Mouse (Mus musculus): ENCODE results near the gene Bcas3. TPM values are rescaled to one million over a fixed set of nuclear protein-coding genes. Genes with fewer than 3 reads are reported as not detected.
"Not testable (repeated sequence)": the region's sequence is repeated elsewhere in the genome, so short reads cannot be mapped to it uniquely, and the experiment has no call there.

The Bcas3 gene
- polyA plus RNA-seq, 1 experiment: 35.1 TPM

GRCm38 (mm10) chr11:85502031-85502430 lies 149.1 kb downstream of the Bcas3 start:
- no peak for TF ChIP-seq CTCF (IDR thresholded peaks at IDR 0.05; ENCODE audit: low read depth, low read length)
- peaks cover 6% of the 10 kb centered on the region for H3K4me1 ChIP-seq (ENCODE audit: control insufficient read depth, insufficient read depth, low read length)
- H3K27ac ChIP-seq (ENCODE audit: insufficient read depth, low read depth, low read length): no peak overlapping the region
- H3K4me3 ChIP-seq (ENCODE audit: insufficient read depth, low read length): no peak overlapping the region

GRCm38 (mm10) chr11:85504812-85505211 lies 151.8 kb downstream of the Bcas3 start:
- not testable (repeated sequence) for H3K4me3 ChIP-seq (ENCODE audit: insufficient read depth, low read length); H3K27ac ChIP-seq (ENCODE audit: insufficient read depth, low read depth, low read length)
- peaks cover 14% of the 10 kb centered on the region for H3K4me1 ChIP-seq (ENCODE audit: control insufficient read depth, insufficient read depth, low read length)

- Histone ChIP-seq H3K27ac (ENCODE audit: insufficient read depth, low read depth, low read length) (no peak overlapping the region), H3K4me1 (ENCODE audit: control insufficient read depth, insufficient read depth, low read length) (peaks cover 14% of the 10 kb centered on the region), H3K4me3 (ENCODE audit: insufficient read depth, low read length) (no peak overlapping the region)
- TF ChIP-seq CTCF (IDR thresholded peaks at IDR 0.05; ENCODE audit: low read depth, low read length) (no peak), POLR2A (IDR thresholded peaks at IDR 0.05; ENCODE audit: borderline replicate concordance, low read depth, low read length) (no peak)
Measured at GRCm38 (mm10) chr11:85505811-85506210, 152.8 kb downstream of the Bcas3 start.

- H3K4me3 ChIP-seq (ENCODE audit: insufficient read depth, low read length): no peak overlapping the region
- TF ChIP-seq POLR2A (IDR thresholded peaks at IDR 0.05; ENCODE audit: borderline replicate concordance, low read depth, low read length): no peak
- TF ChIP-seq CTCF (IDR thresholded peaks at IDR 0.05; ENCODE audit: low read depth, low read length): no peak
- peaks cover 14% of the 10 kb centered on the region for H3K4me1 ChIP-seq (ENCODE audit: control insufficient read depth, insufficient read depth, low read length)
- H3K27ac ChIP-seq (ENCODE audit: insufficient read depth, low read depth, low read length): no peak overlapping the region
Measured at GRCm38 (mm10) chr11:85509334-85509733, 156.4 kb downstream of the Bcas3 start.

- Histone ChIP-seq H3K4me1 (ENCODE audit: control insufficient read depth, insufficient read depth, low read length) (peaks cover 11% of the 10 kb centered on the region), H3K4me3 (ENCODE audit: insufficient read depth, low read length) (no peak overlapping the region), H3K27ac (ENCODE audit: insufficient read depth, low read depth, low read length) (no peak overlapping the region)
- TF ChIP-seq CTCF (IDR thresholded peaks at IDR 0.05; ENCODE audit: low read depth, low read length) (no peak), POLR2A (IDR thresholded peaks at IDR 0.05; ENCODE audit: borderline replicate concordance, low read depth, low read length) (no peak)
Measured at GRCm38 (mm10) chr11:85511270-85511904, 158.4 kb downstream of the Bcas3 start.

- no peak for TF ChIP-seq POLR2A (IDR thresholded peaks at IDR 0.05; ENCODE audit: borderline replicate concordance, low read depth, low read length)
- Histone ChIP-seq H3K4me3 (ENCODE audit: insufficient read depth, low read length) (no peak overlapping the region), H3K27ac (ENCODE audit: insufficient read depth, low read depth, low read length) (no peak overlapping the region), H3K4me1 (ENCODE audit: control insufficient read depth, insufficient read depth, low read length) (peaks cover 14% of the 10 kb centered on the region)
Measured at GRCm38 (mm10) chr11:85516724-85517123, 163.8 kb downstream of the Bcas3 start.

- Histone ChIP-seq H3K4me3 (ENCODE audit: insufficient read depth, low read length) (no peak overlapping the region), H3K27ac (ENCODE audit: insufficient read depth, low read depth, low read length) (no peak overlapping the region), H3K4me1 (ENCODE audit: control insufficient read depth, insufficient read depth, low read length) (peaks cover 19% of the 10 kb centered on the region)
- TF ChIP-seq CTCF (IDR thresholded peaks at IDR 0.05; ENCODE audit: low read depth, low read length) (no peak), POLR2A (IDR thresholded peaks at IDR 0.05; ENCODE audit: borderline replicate concordance, low read depth, low read length) (no peak)
Measured at GRCm38 (mm10) chr11:85518025-85518756, 165.2 kb downstream of the Bcas3 start.

GRCm38 (mm10) chr11:85520236-85520635 lies 167.3 kb downstream of the Bcas3 start:
- TF ChIP-seq POLR2A (IDR thresholded peaks at IDR 0.05; ENCODE audit: borderline replicate concordance, low read depth, low read length) (no peak), CTCF (IDR thresholded peaks at IDR 0.05; ENCODE audit: low read depth, low read length) (0 out of 2 replicates have a peak, but pooled peaks have one; percentile 2)
- Histone ChIP-seq H3K27ac (ENCODE audit: insufficient read depth, low read depth, low read length) (peak overlapping the region; percentile 54; the same call in 1 of the 2 replicates), H3K4me3 (ENCODE audit: insufficient read depth, low read length) (no peak overlapping the region), H3K4me1 (ENCODE audit: control insufficient read depth, insufficient read depth, low read length) (peaks cover 29% of the 10 kb centered on the region)

GRCm38 (mm10) chr11:85520996-85521395 lies 168.0 kb downstream of the Bcas3 start:
- H3K4me3 ChIP-seq (ENCODE audit: insufficient read depth, low read length): no peak overlapping the region
- no peak for TF ChIP-seq POLR2A (IDR thresholded peaks at IDR 0.05; ENCODE audit: borderline replicate concordance, low read depth, low read length)
- TF ChIP-seq CTCF (IDR thresholded peaks at IDR 0.05; ENCODE audit: low read depth, low read length): no peak
- H3K4me1 ChIP-seq (ENCODE audit: control insufficient read depth, insufficient read depth, low read length): peaks cover 37% of the 10 kb centered on the region
- no peak overlapping the region for H3K27ac ChIP-seq (ENCODE audit: insufficient read depth, low read depth, low read length)

- H3K27ac ChIP-seq (ENCODE audit: insufficient read depth, low read depth, low read length): 0 out of 2 replicates have a peak overlapping the region, but pooled peaks have one; percentile 28
- TF ChIP-seq POLR2A (IDR thresholded peaks at IDR 0.05; ENCODE audit: borderline replicate concordance, low read depth, low read length): no peak
- TF ChIP-seq CTCF (IDR thresholded peaks at IDR 0.05; ENCODE audit: low read depth, low read length): no peak
- H3K4me1 ChIP-seq (ENCODE audit: control insufficient read depth, insufficient read depth, low read length): peaks cover 39% of the 10 kb centered on the region
- H3K4me3 ChIP-seq (ENCODE audit: insufficient read depth, low read length): no peak overlapping the region
Measured at GRCm38 (mm10) chr11:85523646-85524045, 170.7 kb downstream of the Bcas3 start.
